Mouse (Mus musculus): Measurements from ENCODE around the gene Capn1. TPM values are rescaled to one million over a fixed set of nuclear protein-coding genes. Genes with fewer than 3 reads are reported as not detected.

The Capn1 gene
- polyA plus RNA-seq (2012; rRNA removed; ENCODE audit: low replicate concordance), result 53.6 and 106 TPM in 2 replicates

GRCm38 (mm10) chr19:6015511-6016315, at the start of gene Capn1:
Gene Capn1, minus strand, starts transcription at chr19:6015897.

GRCm38 (mm10) chr19:6061021-6061533, 45.4 kb upstream of the Capn1 start, which contains the start of gene Znhit2:
Gene Znhit2, plus strand, starts transcription at chr19:6061192.

GRCm38 (mm10) chr19:6057313-6058096, 41.8 kb upstream of the Capn1 start, which contains the start of the genes Mrpl49 and Fau:
Gene Mrpl49, minus strand, starts transcription at chr19:6057785.
Gene Fau, plus strand, starts transcription at chr19:6057844.

GRCm38 (mm10) chr19:6046294-6047153, 30.8 kb upstream of the Capn1 start, which contains the start of gene Syvn1:
Gene Syvn1, plus strand, starts transcription at chr19:6046576.

GRCm38 (mm10) chr19:5986043-5986442, 29.7 kb downstream of the Capn1 start, which contains the start of gene Slc22a20:
Gene Slc22a20, minus strand, starts transcription at chr19:5986143.

GRCm38 (mm10) chr19:5963883-5964562, 51.7 kb downstream of the Capn1 start, which contains the start of gene Pola2:
Gene Pola2, minus strand, starts transcription at chr19:5964202.

Other genes starting within 250 kb of the Capn1 start
- gene Scyl1, start 244.5 kb downstream of the Capn1 start, polyA plus RNA-seq (2012; rRNA removed; ENCODE audit: low replicate concordance), result 42.2 and 55.8 TPM in 2 replicates
- 28.3 and 53.0 TPM in 2 replicates for gene Frmd8, start 140.6 kb downstream of the Capn1 start, polyA plus RNA-seq (2012; rRNA removed; ENCODE audit: low replicate concordance)
- gene Slc25a45, start 138.1 kb downstream of the Capn1 start, polyA plus RNA-seq (2012; rRNA removed; ENCODE audit: low replicate concordance), result 349 and 397 TPM in 2 replicates
- 1.5 and 2.8 TPM in 2 replicates for gene Tigd3, start 121.7 kb downstream of the Capn1 start, polyA plus RNA-seq (2012; rRNA removed; ENCODE audit: low replicate concordance)
- gene Dpf2, start 102.9 kb downstream of the Capn1 start, polyA plus RNA-seq (2012; rRNA removed; ENCODE audit: low replicate concordance), result 46.6 and 58.0 TPM in 2 replicates
- gene Cdc42ep2, start 91.1 kb downstream of the Capn1 start, polyA plus RNA-seq (2012; rRNA removed; ENCODE audit: low replicate concordance), result 9.9 and 31.6 TPM in 2 replicates
- 29.4 and 31.2 TPM in 2 replicates for gene Pola2, start 51.7 kb downstream of the Capn1 start, polyA plus RNA-seq (2012; rRNA removed; ENCODE audit: low replicate concordance)
- gene Slc22a20, start 29.8 kb downstream of the Capn1 start, polyA plus RNA-seq (2012; rRNA removed; ENCODE audit: low replicate concordance), result not detected in 2 replicates
- gene Syvn1, start 30.7 kb upstream of the Capn1 start, polyA plus RNA-seq (2012; rRNA removed; ENCODE audit: low replicate concordance), result 87.1 and 103 TPM in 2 replicates
- gene Mrpl49, start 41.9 kb upstream of the Capn1 start, polyA plus RNA-seq (2012; rRNA removed; ENCODE audit: low replicate concordance), result 11.4 and 11.7 TPM in 2 replicates
- gene Fau, start 41.9 kb upstream of the Capn1 start, polyA plus RNA-seq (2012; rRNA removed; ENCODE audit: low replicate concordance), result 1,687 and 2,398 TPM in 2 replicates
- gene Znhit2, start 45.3 kb upstream of the Capn1 start, polyA plus RNA-seq (2012; rRNA removed; ENCODE audit: low replicate concordance), result 63.5 and 115 TPM in 2 replicates
- 57.9 and 67.5 TPM in 2 replicates for gene Tm7sf2, start 52.5 kb upstream of the Capn1 start, polyA plus RNA-seq (2012; rRNA removed; ENCODE audit: low replicate concordance)
- 42.6 and 68.1 TPM in 2 replicates for gene Vps51, start 61.3 kb upstream of the Capn1 start, polyA plus RNA-seq (2012; rRNA removed; ENCODE audit: low replicate concordance)
- gene Tmem262, start 64.1 kb upstream of the Capn1 start, polyA plus RNA-seq (2012; rRNA removed; ENCODE audit: low replicate concordance), result not detected in 2 replicates
- 0.21 and 0.28 TPM in 2 replicates for gene Gm28374, start 66.4 kb upstream of the Capn1 start, polyA plus RNA-seq (2012; rRNA removed; ENCODE audit: low replicate concordance)
- 103 and 136 TPM in 2 replicates for gene Zfpl1, start 69.1 kb upstream of the Capn1 start, polyA plus RNA-seq (2012; rRNA removed; ENCODE audit: low replicate concordance)
- gene Cdca5, start 69.1 kb upstream of the Capn1 start, polyA plus RNA-seq (2012; rRNA removed; ENCODE audit: low replicate concordance), result 2.0 and 2.6 TPM in 2 replicates
- gene AC131692.1, start 78.5 kb upstream of the Capn1 start, polyA plus RNA-seq (2012; rRNA removed; ENCODE audit: low replicate concordance), result not detected in 2 replicates
- 39.6 and 913 TPM in 2 replicates for gene Naaladl1, start 89.9 kb upstream of the Capn1 start, polyA plus RNA-seq (2012; rRNA removed; ENCODE audit: low replicate concordance)
- 53.0 and 57.0 TPM in 2 replicates for gene Sac3d1, start 102.8 kb upstream of the Capn1 start, polyA plus RNA-seq (2012; rRNA removed; ENCODE audit: low replicate concordance)
- gene Snx15, start 112.4 kb upstream of the Capn1 start, polyA plus RNA-seq (2012; rRNA removed; ENCODE audit: low replicate concordance), result 52.8 and 64.5 TPM in 2 replicates
- 76.0 and 120 TPM in 2 replicates for gene Batf2, start 125.1 kb upstream of the Capn1 start, polyA plus RNA-seq (2012; rRNA removed; ENCODE audit: low replicate concordance)
- 116 and 148 TPM in 2 replicates for gene Arl2, start 125.7 kb upstream of the Capn1 start, polyA plus RNA-seq (2012; rRNA removed; ENCODE audit: low replicate concordance)
- gene Majin, start 168.5 kb upstream of the Capn1 start, polyA plus RNA-seq (2012; rRNA removed; ENCODE audit: low replicate concordance), result 0.43 and 0.57 TPM in 2 replicates
- 0.25 and 1.1 TPM in 2 replicates for gene Gpha2, start 210.5 kb upstream of the Capn1 start, polyA plus RNA-seq (2012; rRNA removed; ENCODE audit: low replicate concordance)
- 69.7 and 212 TPM in 2 replicates for gene Ppp2r5b, start 220.0 kb upstream of the Capn1 start, polyA plus RNA-seq (2012; rRNA removed; ENCODE audit: low replicate concordance)
- 57.3 and 66.7 TPM in 2 replicates for gene Atg2a, start 225.8 kb upstream of the Capn1 start, polyA plus RNA-seq (2012; rRNA removed; ENCODE audit: low replicate concordance)